Mouse (Mus musculus) forebrain, embryonic 10.5 days (tissue): Measurements from ENCODE around the gene Fam49a. TPM values are rescaled to one million over a fixed set of nuclear protein-coding genes. Genes with fewer than 3 reads are reported as not detected.

Experiments used
- DNase-seq: peaks from one replicate; pipeline ENCODE4 v3.0.0-alpha.2; 2017; ENCODE audit warnings: low spot score; ENCODE audit errors: extremely low spot score
- H3K27ac ChIP-seq: fragments of 300-500 bp; sonication (generic); 2 replicates; pipeline ENCODE4 v1.5.1; 2016; ENCODE audit warnings: mild to moderate bottlenecking
- H3K27me3 ChIP-seq: fragments of 300-500 bp; sonication (generic); 2 replicates; pipeline ENCODE4 v1.6.1; 2016; ENCODE audit warnings: mild to moderate bottlenecking; ENCODE audit not compliant: poor library complexity, severe bottlenecking
- H3K36me3 ChIP-seq: fragments of 300-500 bp; sonication (generic); replicated peaks from 2 replicates; pipeline ENCODE4 v1.6.1; 2016; ENCODE audit warnings: mild to moderate bottlenecking, moderate library complexity
- H3K4me1 ChIP-seq: fragments of 300-500 bp; sonication (generic); 2 replicates; pipeline ENCODE4 v1.6.1; 2016
- H3K4me3 ChIP-seq: fragments of 300-500 bp; sonication (generic); 2 replicates; pipeline ENCODE4 v1.5.1; 2016; ENCODE audit warnings: mild to moderate bottlenecking, moderate library complexity
- H3K9me3 ChIP-seq: fragments of 300-500 bp; sonication (generic); 2 replicates; pipeline ENCODE4 v1.6.1; 2016; ENCODE audit warnings: mild to moderate bottlenecking, moderate library complexity
- WGBS: fragments of 180-500 bp; shearing (Covaris S2); methylation state at CpG from one replicate; pipeline ENCODE4 v1.1.7; 2016; 5-methylcytosine and 5-hydroxymethylcytosine counted together
- polyA plus RNA-seq: library from polyadenylated mRNA; unstranded; fragments of >200 nt; fragmentation: Nextera tagmentation; extraction: Ambion mirVana; gene quantifications from 2 replicates; pipeline ENCODE4 v1.2.1, GENCODE M21; 2016

Fam49a gene
- polyA plus RNA-seq: 5.3 and 6.3 TPM in 2 replicates

GRCm38 (mm10) chr12:12261987-12262971, at the start of gene Fam49a:
Gene Fam49a, plus strand, starts transcription at chr12:12262139.
- peak within 1 kb of the TSS; percentile 71 for H3K4me3 ChIP-seq
- H3K27me3 ChIP-seq: peaks cover 28% of the 10 kb centered on the region
- no peaks in the 10 kb centered on the region for H3K9me3 ChIP-seq
- H3K27ac ChIP-seq: peak within 1 kb of the TSS; percentile 88
- peaks cover 26% of the 10 kb centered on the region for H3K4me1 ChIP-seq
- peak; percentile 75 for DNase-seq
- under 1% methylated on average over 54 of the region's 62 CpGs for WGBS
- H3K36me3 ChIP-seq: no peaks in the 10 kb centered on the region

GRCm38 (mm10) chr12:12213536-12213935, 48.4 kb upstream of the Fam49a start:
- H3K36me3 ChIP-seq: no peaks in the 10 kb centered on the region
- DNase-seq: no peak
- H3K4me1 ChIP-seq: no peaks in the 10 kb centered on the region
- H3K27me3 ChIP-seq: no peaks in the 10 kb centered on the region
- no peaks in the 10 kb centered on the region for H3K9me3 ChIP-seq
- WGBS: 74% methylated on average over 3 of the region's 3 CpGs
- H3K27ac ChIP-seq: no peak overlapping the region
- no peak overlapping the region for H3K4me3 ChIP-seq

GRCm38 (mm10) chr12:12218947-12219346, 43.0 kb upstream of the Fam49a start:
- Histone ChIP-seq H3K9me3 (no peaks in the 10 kb centered on the region), H3K36me3 (no peaks in the 10 kb centered on the region), H3K4me3 (no peak overlapping the region), H3K4me1 (no peaks in the 10 kb centered on the region), H3K27me3 (no peaks in the 10 kb centered on the region), H3K27ac (no peak overlapping the region)
- WGBS: 86% methylated on average over 5 of the region's 5 CpGs
- no peak for DNase-seq

GRCm38 (mm10) chr12:12220755-12221496, 41.0 kb upstream of the Fam49a start:
- DNase-seq: no peak
- Histone ChIP-seq H3K27me3 (no peaks in the 10 kb centered on the region), H3K36me3 (no peaks in the 10 kb centered on the region), H3K4me1 (no peaks in the 10 kb centered on the region), H3K27ac (no peak overlapping the region), H3K4me3 (no peak overlapping the region), H3K9me3 (no peaks in the 10 kb centered on the region)
- 88% methylated on average over 8 of the region's 8 CpGs for WGBS

GRCm38 (mm10) chr12:12222585-12223290, 39.2 kb upstream of the Fam49a start:
- no peaks in the 10 kb centered on the region for H3K36me3 ChIP-seq
- H3K27ac ChIP-seq: no peak overlapping the region
- H3K4me1 ChIP-seq: no peaks in the 10 kb centered on the region
- DNase-seq: no peak
- H3K4me3 ChIP-seq: no peak overlapping the region
- no peaks in the 10 kb centered on the region for H3K27me3 ChIP-seq
- 73% methylated on average over 9 of the region's 9 CpGs for WGBS
- H3K9me3 ChIP-seq: no peaks in the 10 kb centered on the region

GRCm38 (mm10) chr12:12223336-12223735, 38.6 kb upstream of the Fam49a start:
- Histone ChIP-seq H3K27ac (no peak overlapping the region), H3K4me3 (no peak overlapping the region), H3K4me1 (no peaks in the 10 kb centered on the region), H3K36me3 (no peaks in the 10 kb centered on the region), H3K9me3 (no peaks in the 10 kb centered on the region), H3K27me3 (no peaks in the 10 kb centered on the region)
- 87% methylated on average over 2 of the region's 2 CpGs for WGBS
- DNase-seq: no peak

- Histone ChIP-seq H3K27me3 (no peaks in the 10 kb centered on the region), H3K36me3 (no peaks in the 10 kb centered on the region), H3K4me1 (no peaks in the 10 kb centered on the region), H3K27ac (no peak overlapping the region), H3K9me3 (no peaks in the 10 kb centered on the region), H3K4me3 (no peak overlapping the region)
- DNase-seq: no peak
- WGBS: 90% methylated on average over 6 of the region's 6 CpGs
Measured at GRCm38 (mm10) chr12:12225706-12226105, 36.2 kb upstream of the Fam49a start.

- Histone ChIP-seq H3K9me3 (no peaks in the 10 kb centered on the region), H3K27me3 (no peaks in the 10 kb centered on the region), H3K4me3 (no peak overlapping the region), H3K4me1 (no peaks in the 10 kb centered on the region), H3K27ac (no peak overlapping the region), H3K36me3 (no peaks in the 10 kb centered on the region)
- WGBS: 92% methylated on average over 3 of the region's 3 CpGs
- no peak for DNase-seq
Measured at GRCm38 (mm10) chr12:12227594-12227993, 34.3 kb upstream of the Fam49a start.

- Histone ChIP-seq H3K27me3 (no peaks in the 10 kb centered on the region), H3K4me1 (no peaks in the 10 kb centered on the region), H3K9me3 (no peaks in the 10 kb centered on the region), H3K27ac (no peak overlapping the region), H3K36me3 (no peaks in the 10 kb centered on the region), H3K4me3 (no peak overlapping the region)
- DNase-seq: no peak
Measured at GRCm38 (mm10) chr12:12230031-12230557, 31.8 kb upstream of the Fam49a start.

GRCm38 (mm10) chr12:12232097-12232496, 29.8 kb upstream of the Fam49a start:
- H3K9me3 ChIP-seq: no peaks in the 10 kb centered on the region
- no peak overlapping the region for H3K27ac ChIP-seq
- no peaks in the 10 kb centered on the region for H3K36me3 ChIP-seq
- WGBS: 89% methylated on average over 4 of the region's 4 CpGs
- DNase-seq: no peak
- H3K4me1 ChIP-seq: peaks cover 3% of the 10 kb centered on the region; the same call in 1 of the 2 replicates
- no peak overlapping the region for H3K4me3 ChIP-seq
- no peaks in the 10 kb centered on the region for H3K27me3 ChIP-seq

GRCm38 (mm10) chr12:12236978-12237377, 25.0 kb upstream of the Fam49a start:
- no peak for DNase-seq
- Histone ChIP-seq H3K27ac (no peak overlapping the region), H3K27me3 (no peaks in the 10 kb centered on the region), H3K4me3 (no peak overlapping the region), H3K9me3 (no peaks in the 10 kb centered on the region), H3K36me3 (no peaks in the 10 kb centered on the region), H3K4me1 (peaks cover 4% of the 10 kb centered on the region; the same call in 1 of the 2 replicates)
- 50% methylated on average over 5 of the region's 5 CpGs for WGBS

- no peak overlapping the region for H3K4me3 ChIP-seq
- H3K9me3 ChIP-seq: no peaks in the 10 kb centered on the region
- H3K27me3 ChIP-seq: no peaks in the 10 kb centered on the region
- 75% methylated on average over 3 of the region's 3 CpGs for WGBS
- no peaks in the 10 kb centered on the region for H3K36me3 ChIP-seq
- H3K27ac ChIP-seq: no peak overlapping the region
- H3K4me1 ChIP-seq: peaks cover 11% of the 10 kb centered on the region
- DNase-seq: no peak
Measured at GRCm38 (mm10) chr12:12239502-12239901, 22.4 kb upstream of the Fam49a start.
